Mouse (Mus musculus) colon, adult 2 months (tissue): ENCODE results near the gene Wdr53. TPM values are rescaled to one million over a fixed set of nuclear protein-coding genes. Genes with fewer than 3 reads are reported as not detected.

Source experiments
- polyA plus RNA-seq: library from polyadenylated mRNA; depleted of rRNA; stranded (reverse); fragments of >200 nt; gene quantifications from 2 replicates; pipeline ENCODE4 v1.2.3, GENCODE M21; 2012; rRNA removed

Wdr53 gene
- 3.0 and 3.3 TPM in 2 replicates for polyA plus RNA-seq

DNA sequence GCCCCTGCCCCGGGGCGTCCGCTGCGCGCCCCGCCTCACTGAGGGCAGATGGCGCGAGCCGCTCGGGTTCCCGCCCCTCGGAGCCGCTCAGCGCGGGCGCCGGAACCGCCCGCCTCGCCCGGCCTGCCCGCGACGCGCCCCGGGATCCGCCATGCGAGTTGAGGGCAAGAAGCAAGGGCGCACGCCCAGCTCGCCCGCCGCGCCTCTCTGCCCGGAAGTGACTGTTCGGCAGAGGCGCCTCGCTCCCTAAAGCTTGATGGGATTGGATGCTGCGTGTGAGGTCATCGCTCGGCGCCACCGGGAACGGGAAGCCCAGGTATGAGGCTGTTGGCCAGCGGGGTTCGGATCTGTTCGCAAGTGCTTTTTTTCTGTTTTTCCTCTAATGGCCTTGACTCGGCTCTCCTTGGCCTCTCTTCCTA is at the start of gene Wdr53, which contains the start of gene Fbxo45:
Gene Wdr53 (plus strand): TSS at position 276 of the 419 bp plus-strand sequence.
Gene Fbxo45 (minus strand): TSS at position 207 of the 419 bp plus-strand sequence.

DNA sequence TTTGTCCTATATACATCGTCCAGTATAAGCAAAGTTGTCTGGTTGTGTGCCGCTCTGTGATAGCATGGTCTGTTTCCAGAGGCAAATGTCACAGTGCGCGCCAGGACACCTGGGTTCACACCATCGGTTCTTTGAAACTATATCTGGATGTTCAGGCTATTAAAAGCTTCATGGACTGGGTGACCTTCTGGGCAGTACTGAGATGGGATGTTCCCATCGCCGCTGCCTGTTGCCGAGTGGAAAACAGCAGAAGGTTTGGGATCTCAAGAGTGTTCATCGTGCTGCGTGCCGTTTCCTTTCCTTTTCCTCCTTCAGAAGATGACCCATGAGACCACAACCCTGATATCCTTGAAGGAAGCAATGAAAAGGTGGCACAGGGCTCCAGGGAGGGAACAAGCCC is 24.3 kb downstream of the Wdr53 start, which contains the start of gene Smco1:
Gene Smco1 (plus strand): TSS at position 178 of the 400 bp plus-strand sequence.

DNA sequence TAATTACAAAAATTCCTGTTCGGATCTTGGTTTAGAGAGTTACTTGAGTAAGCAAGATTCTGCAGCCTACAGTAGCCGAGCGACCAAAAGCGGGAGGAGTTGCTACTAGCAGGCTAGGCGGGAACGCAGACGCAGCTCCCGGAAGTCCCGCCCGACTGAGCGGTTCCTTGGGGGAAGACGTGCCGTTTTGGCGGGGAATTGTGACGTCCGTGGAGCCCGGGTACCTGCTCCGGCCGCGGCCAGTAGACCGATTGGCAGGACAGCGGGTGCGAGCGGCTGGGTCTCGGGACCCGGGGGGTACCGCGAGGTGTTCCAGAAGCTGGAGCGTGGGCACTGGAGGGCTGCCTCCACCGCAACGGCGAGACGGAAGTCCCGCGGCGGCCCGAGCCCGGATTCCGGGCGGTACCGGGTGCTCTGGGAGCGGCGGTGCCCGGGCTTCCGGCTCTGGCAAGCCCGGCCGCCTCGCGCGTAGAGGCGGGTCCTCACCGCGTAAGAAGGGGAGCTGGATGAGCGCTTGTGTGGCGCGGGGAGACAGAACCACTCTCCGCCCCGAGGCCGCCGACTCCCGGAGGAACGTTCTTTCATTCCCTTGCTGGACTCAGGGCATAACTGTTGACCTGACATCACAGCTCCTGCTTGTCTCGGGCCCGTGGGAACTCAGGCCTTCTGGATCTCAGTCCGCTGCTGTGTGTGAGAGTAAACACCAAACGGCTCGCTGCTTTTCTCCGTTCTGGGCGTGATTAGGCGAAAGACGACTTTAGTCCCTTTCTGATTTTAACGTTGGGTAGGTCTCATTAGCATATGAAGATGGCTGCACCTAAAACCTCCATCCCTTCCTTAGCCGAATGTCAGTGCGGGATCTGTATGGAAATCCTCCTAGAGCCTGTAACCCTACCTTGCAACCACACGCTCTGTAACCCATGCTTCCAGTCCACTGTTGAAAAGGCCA is 30.6 kb downstream of the Wdr53 start, which contains the start of gene Rnf168:
Gene Rnf168 (plus strand): TSS at position 152 of the 949 bp plus-strand sequence.

Other genes with a start within 250 kb of the Wdr53 start
- gene Senp5, start 243.9 kb upstream of the Wdr53 start, polyA plus RNA-seq: 2.5 and 2.6 TPM in 2 replicates
- 11.4 and 13.4 TPM in 2 replicates for gene Pak2, start 167.9 kb upstream of the Wdr53 start, polyA plus RNA-seq
- gene Pigx, start 147.5 kb upstream of the Wdr53 start, polyA plus RNA-seq: 43.4 and 53.6 TPM in 2 replicates
- 19.4 and 23.4 TPM in 2 replicates for gene Cep19, start 147.4 kb upstream of the Wdr53 start, polyA plus RNA-seq
- gene Nrros, start 81.6 kb upstream of the Wdr53 start, polyA plus RNA-seq: 9.7 and 10.0 TPM in 2 replicates
- gene Bex6, start 67.4 kb upstream of the Wdr53 start, polyA plus RNA-seq: not detected in 2 replicates
- gene Fbxo45, start 69 bp upstream of the Wdr53 start, polyA plus RNA-seq: 4.0 and 4.5 TPM in 2 replicates
- gene Smco1, start 24.2 kb downstream of the Wdr53 start, polyA plus RNA-seq: not detected in 2 replicates
- gene Rnf168, start 30.2 kb downstream of the Wdr53 start, polyA plus RNA-seq: 8.0 and 10.4 TPM in 2 replicates
- 5.5 and 7.8 TPM in 2 replicates for gene Ubxn7, start 85.0 kb downstream of the Wdr53 start, polyA plus RNA-seq
- gene Tm4sf19, start 153.3 kb downstream of the Wdr53 start, polyA plus RNA-seq: 0.12 and 0.37 TPM in 2 replicates
- 1.0 and 1.5 TPM in 2 replicates for gene Tctex1d2, start 172.5 kb downstream of the Wdr53 start, polyA plus RNA-seq
- 22.7 and 30.3 TPM in 2 replicates for gene Pcyt1a, start 183.7 kb downstream of the Wdr53 start, polyA plus RNA-seq
- 14.4 and 76.4 TPM in 2 replicates for gene Slc51a, start 240.7 kb downstream of the Wdr53 start, polyA plus RNA-seq
- gene Zdhhc19, start 249.0 kb downstream of the Wdr53 start, polyA plus RNA-seq: 0.24 TPM in 1 of 2 replicates, not detected in the other